Mouse (Mus musculus) neural tube, embryonic 11.5 days (tissue): ENCODE results near the gene Mrpl45. TPM values are rescaled to one million over a fixed set of nuclear protein-coding genes. Genes with fewer than 3 reads are reported as not detected.

Experiments used
- ATAC-seq: fragments of 200-750 bp; cut with Nextera tagmentation; 2 replicates; pipeline ENCODE4 v1.8.0; 2017; ENCODE audit warnings: moderate number of reproducible peaks, mild to moderate bottlenecking, moderate TSS enrichment, moderate library complexity; ENCODE audit not compliant: insufficient read depth, low FRiP score, low TSS enrichment
- DNase-seq: peaks from one replicate; pipeline ENCODE4 v3.0.0-alpha.2; 2015; ENCODE audit warnings: low spot score
- H3K27ac ChIP-seq: fragments of 300-500 bp; sonication (generic); 2 replicates; pipeline ENCODE4 v1.5.1; 2014; ENCODE audit warnings: low read depth, mild to moderate bottlenecking, low read length
- H3K27me3 ChIP-seq: fragments of 300-500 bp; sonication (generic); 2 replicates; pipeline ENCODE4 v1.6.1; 2014; ENCODE audit warnings: mild to moderate bottlenecking, low read length, mixed read lengths; ENCODE audit not compliant: control insufficient read depth, insufficient read depth
- H3K36me3 ChIP-seq: fragments of 300-500 bp; sonication (generic); 2 replicates; pipeline ENCODE4 v1.6.1; 2014; ENCODE audit warnings: mild to moderate bottlenecking, low read length, moderate library complexity, mixed read lengths; ENCODE audit not compliant: control insufficient read depth, insufficient read depth
- H3K4me1 ChIP-seq: fragments of 300-500 bp; sonication (generic); 2 replicates; pipeline ENCODE4 v1.6.1; 2014; ENCODE audit warnings: low read length, mixed read lengths; ENCODE audit not compliant: control insufficient read depth, insufficient read depth
- H3K4me2 ChIP-seq: fragments of 300-500 bp; sonication (generic); 2 replicates; pipeline ENCODE4 v1.6.1; 2014; ENCODE audit warnings: low read depth, mild to moderate bottlenecking, moderate library complexity
- H3K4me3 ChIP-seq: fragments of 300-500 bp; sonication (generic); 2 replicates; pipeline ENCODE4 v1.5.1; 2014; ENCODE audit warnings: low read depth, low read length
- H3K9ac ChIP-seq: fragments of 300-500 bp; sonication (generic); 2 replicates; pipeline ENCODE4 v1.6.1; 2014; ENCODE audit warnings: mild to moderate bottlenecking, low read length
- H3K9me3 ChIP-seq: fragments of 300-500 bp; sonication (generic); 2 replicates; pipeline ENCODE4 v1.6.1; 2016; ENCODE audit warnings: low read length; ENCODE audit not compliant: control insufficient read depth
- WGBS: fragments of 180-500 bp; shearing (Covaris S2); extraction: QIAGEN DNeasy Blood & Tissue Kit; methylation state at CpG from one replicate; pipeline ENCODE4 v1.1.7; 2014; 5-methylcytosine and 5-hydroxymethylcytosine counted together
- polyA plus RNA-seq: library from polyadenylated mRNA; unstranded; fragments of >200 nt; fragmentation: Nextera tagmentation; extraction: Ambion mirVana; gene quantifications from 2 replicates; pipeline ENCODE4 v1.2.1, GENCODE M21; 2014

Gene Mrpl45
- polyA plus RNA-seq, 1 experiment from 2014 or later, result 52.9 TPM

DNA sequence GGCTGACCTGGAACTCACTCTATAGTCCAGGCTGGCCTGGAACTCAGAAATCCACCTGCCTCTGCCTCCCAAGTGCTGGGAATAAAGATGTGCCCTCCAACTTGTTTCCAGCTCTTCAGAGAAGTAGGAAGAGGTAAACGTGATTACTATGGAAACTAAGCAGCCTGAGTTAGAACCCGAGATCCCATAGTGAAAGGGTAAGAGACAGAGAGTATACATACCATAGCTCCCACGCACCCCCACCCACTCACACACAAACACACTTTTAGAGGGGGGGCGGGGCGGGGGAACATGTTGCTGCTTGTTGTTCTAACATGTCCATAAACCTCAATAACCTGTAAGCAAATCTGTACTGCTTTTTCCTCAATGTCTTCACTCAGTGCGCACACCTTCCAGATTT lies 37.1 kb upstream of the Mrpl45 start:
- no peaks in the 10 kb centered on the region for H3K36me3 ChIP-seq
- DNase-seq (no peak), ATAC-seq (no peak)
- H3K9me3 ChIP-seq, result no peaks in the 10 kb centered on the region
- H3K9ac ChIP-seq, result no peak overlapping the region; the same call in 1 of the 2 replicates
- 83% methylated on average over 6 of the region's 6 CpGs for WGBS
- H3K27me3 ChIP-seq, result no peaks in the 10 kb centered on the region
- peak overlapping the region; percentile 89 for H3K4me3 ChIP-seq
- H3K4me2 ChIP-seq, result peak overlapping the region; percentile 72
- peaks cover 8% of the 10 kb centered on the region for H3K4me1 ChIP-seq
- H3K27ac ChIP-seq, result no peak overlapping the region

DNA sequence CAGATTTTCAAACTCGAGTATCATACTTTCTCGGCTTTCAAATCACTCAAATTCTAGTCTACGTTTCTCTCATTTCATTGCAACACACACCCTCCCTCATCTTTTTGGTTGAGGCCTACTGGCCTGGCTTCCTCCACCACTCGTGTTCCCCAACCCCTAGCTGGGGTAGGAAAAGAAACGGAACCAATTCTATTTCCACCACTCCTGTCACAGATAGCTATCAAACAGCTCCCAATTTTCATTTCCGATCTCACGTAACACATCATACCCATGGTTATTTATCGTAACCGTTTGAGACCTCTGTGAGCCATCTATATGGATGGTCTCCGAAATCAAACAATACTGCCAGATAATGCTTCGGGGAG lies 36.5 kb upstream of the Mrpl45 start:
- no peaks in the 10 kb centered on the region for H3K27me3 ChIP-seq
- H3K27ac ChIP-seq, result peak overlapping the region; percentile 94
- DNase-seq (no peak), ATAC-seq (no peak)
- peak overlapping the region; percentile 89 for H3K4me3 ChIP-seq
- H3K36me3 ChIP-seq, result no peaks in the 10 kb centered on the region
- WGBS, result 31% methylated on average over 11 of the region's 11 CpGs
- H3K4me1 ChIP-seq, result peaks cover 8% of the 10 kb centered on the region
- H3K4me2 ChIP-seq, result peak overlapping the region; percentile 72
- peak overlapping the region; percentile 98 for H3K9ac ChIP-seq
- H3K9me3 ChIP-seq, result no peaks in the 10 kb centered on the region

DNA sequence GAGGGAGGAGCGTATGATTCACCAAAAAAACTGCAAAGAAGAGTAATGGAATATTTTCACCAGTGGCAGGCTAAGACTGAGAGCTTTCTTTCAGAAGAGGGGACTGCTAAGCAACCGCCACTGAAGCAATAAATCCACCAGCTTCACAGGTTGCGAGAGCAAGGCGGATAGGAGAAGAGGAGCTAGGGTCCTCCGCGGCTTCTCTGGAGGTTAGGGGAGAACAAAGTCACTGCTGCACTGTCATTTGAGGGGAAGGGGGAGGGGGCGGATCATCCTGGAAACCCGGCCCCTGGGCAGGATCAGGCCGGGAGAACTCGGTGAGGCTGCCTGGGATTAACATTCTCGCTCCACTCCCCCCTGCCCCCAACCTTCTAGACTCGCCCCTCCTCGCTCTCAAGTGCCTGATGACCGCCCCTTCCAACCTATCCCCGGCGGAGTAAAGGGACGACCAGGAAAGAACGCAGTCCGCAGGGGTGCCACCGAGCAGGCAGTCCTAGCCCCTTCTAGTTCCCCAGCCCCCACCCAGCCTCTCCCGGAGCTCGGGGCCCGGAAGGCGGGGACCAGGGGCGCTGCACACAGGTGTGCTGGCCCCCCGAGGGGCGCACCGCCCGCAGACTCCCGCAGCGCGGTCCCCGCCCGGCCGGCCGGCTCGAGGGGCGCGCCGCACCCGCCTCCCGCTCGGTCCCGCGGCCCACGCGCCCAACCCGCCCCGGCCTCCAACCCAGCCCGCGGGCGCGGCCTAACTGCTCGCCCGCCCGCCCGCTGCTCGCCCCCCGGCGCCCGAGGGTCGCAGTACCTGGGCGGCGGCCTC lies 35.9 kb upstream of the Mrpl45 start:
- H3K27me3 ChIP-seq, result no peaks in the 10 kb centered on the region
- H3K9ac ChIP-seq, result peak overlapping the region; percentile 98
- H3K4me1 ChIP-seq, result peaks cover 8% of the 10 kb centered on the region
- H3K4me2 ChIP-seq, result peak overlapping the region; percentile 72
- peak; percentile 81 for DNase-seq
- no peaks in the 10 kb centered on the region for H3K9me3 ChIP-seq
- H3K4me3 ChIP-seq, result peak overlapping the region; percentile 89
- WGBS, result 1% methylated on average over 41 of the region's 64 CpGs
- no peaks in the 10 kb centered on the region for H3K36me3 ChIP-seq
- peak; percentile 83 for ATAC-seq
- peak overlapping the region; percentile 94 for H3K27ac ChIP-seq

DNA sequence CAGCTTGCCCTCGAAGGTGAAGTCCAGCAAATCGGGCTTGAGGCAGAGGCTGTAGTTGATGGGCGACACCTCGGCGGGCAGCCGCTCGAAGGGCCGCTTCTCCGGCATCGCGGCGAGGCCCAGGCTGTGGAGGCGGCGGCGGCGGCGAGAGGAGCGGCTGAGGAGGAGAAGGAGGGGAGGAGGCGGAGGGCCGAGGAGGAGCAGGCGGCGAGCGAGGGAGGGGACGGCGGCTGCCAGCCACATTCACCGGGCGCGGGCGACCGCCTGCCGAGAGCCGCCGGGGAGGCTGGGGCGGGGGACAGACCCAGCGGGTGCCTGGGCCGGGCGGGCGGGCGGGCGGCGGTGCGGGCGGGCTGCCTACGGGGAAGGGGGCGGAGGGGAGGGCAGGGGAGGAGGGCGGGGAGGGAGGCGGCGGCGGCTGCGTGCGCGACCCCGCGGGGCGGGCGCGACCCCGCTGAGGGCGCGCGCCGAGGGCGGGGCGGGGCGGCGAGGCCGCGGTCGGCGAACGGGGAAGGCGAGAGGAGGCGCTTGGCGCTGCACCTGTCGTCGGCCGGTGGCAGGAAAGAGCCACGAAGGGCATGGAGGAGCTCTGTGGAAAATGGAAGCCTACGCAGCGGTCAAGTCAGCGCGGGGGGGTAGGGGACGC lies 35.2 kb upstream of the Mrpl45 start, which contains the start of gene Npepps:
Gene Npepps, minus strand, starts transcription at position 423 of the 646 bp plus-strand sequence.
- Histone ChIP-seq H3K36me3 (no peaks in the 10 kb centered on the region), H3K9ac (peak within 1 kb of the TSS; percentile 98), H3K27ac (peak within 1 kb of the TSS; percentile 94), H3K4me3 (peak within 1 kb of the TSS; percentile 89), H3K27me3 (no peaks in the 10 kb centered on the region), H3K4me1 (peaks cover 8% of the 10 kb centered on the region), H3K4me2 (peak within 1 kb of the TSS; percentile 72), H3K9me3 (no peaks in the 10 kb centered on the region)
- peak; percentile 60 for ATAC-seq
- peak; percentile 81 for DNase-seq
- WGBS, result under 1% methylated on average over 30 of the region's 83 CpGs

DNA sequence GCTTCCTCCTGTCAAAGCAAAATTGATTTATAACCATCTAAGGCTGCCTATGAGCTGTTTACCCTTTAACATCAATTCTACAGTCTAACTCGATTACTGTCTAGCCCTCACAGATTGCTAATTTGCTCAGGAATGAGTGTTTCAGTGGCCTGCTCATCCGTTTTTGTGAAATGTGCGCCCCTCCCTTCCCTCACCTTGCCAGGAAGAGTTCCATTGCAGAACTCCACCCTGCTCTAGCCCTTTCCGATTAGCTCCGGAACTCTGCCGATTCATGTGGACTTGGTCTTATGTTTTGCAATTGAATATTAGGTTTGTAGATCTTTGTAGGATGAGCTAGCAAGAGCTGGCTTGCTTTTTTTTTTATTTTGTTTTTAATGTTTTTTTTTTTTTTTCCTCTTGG lies 33.3 kb upstream of the Mrpl45 start:
- H3K27ac ChIP-seq, result no peak overlapping the region
- H3K27me3 ChIP-seq, result no peaks in the 10 kb centered on the region
- ATAC-seq (no peak), DNase-seq (no peak)
- no peak overlapping the region for H3K4me3 ChIP-seq
- peaks cover 8% of the 10 kb centered on the region for H3K4me1 ChIP-seq
- no peak overlapping the region for H3K9ac ChIP-seq
- no peaks in the 10 kb centered on the region for H3K36me3 ChIP-seq
- no peaks in the 10 kb centered on the region for H3K9me3 ChIP-seq
- H3K4me2 ChIP-seq, result no peak overlapping the region
- 87% methylated on average over 6 of the region's 6 CpGs for WGBS

DNA sequence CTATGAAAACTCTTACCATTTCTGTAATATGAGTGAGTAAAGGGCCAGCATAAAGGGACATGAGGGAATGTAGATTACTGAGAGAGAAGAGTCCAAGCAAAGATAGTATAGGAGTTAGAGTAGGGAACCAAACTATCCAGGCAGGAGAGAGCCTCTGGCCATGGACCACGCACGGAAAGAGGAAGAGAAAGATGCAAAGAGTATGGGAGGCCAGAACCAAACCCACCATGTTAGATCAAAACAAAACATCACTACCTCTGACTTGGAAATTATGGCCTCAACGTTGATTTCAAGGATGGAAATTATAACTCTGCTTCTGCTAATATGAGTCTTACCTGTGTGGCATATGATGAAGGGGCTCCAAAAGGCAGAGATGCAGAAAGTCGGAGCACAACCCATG lies 30.7 kb upstream of the Mrpl45 start:
- Histone ChIP-seq H3K9ac (no peak overlapping the region), H3K9me3 (no peaks in the 10 kb centered on the region), H3K4me2 (no peak overlapping the region), H3K27me3 (no peaks in the 10 kb centered on the region), H3K4me3 (no peak overlapping the region), H3K36me3 (no peaks in the 10 kb centered on the region), H3K27ac (no peak overlapping the region), H3K4me1 (no peaks in the 10 kb centered on the region)
- no peak for DNase-seq
- no peak for ATAC-seq
- 82% methylated on average over 4 of the region's 4 CpGs for WGBS

DNA sequence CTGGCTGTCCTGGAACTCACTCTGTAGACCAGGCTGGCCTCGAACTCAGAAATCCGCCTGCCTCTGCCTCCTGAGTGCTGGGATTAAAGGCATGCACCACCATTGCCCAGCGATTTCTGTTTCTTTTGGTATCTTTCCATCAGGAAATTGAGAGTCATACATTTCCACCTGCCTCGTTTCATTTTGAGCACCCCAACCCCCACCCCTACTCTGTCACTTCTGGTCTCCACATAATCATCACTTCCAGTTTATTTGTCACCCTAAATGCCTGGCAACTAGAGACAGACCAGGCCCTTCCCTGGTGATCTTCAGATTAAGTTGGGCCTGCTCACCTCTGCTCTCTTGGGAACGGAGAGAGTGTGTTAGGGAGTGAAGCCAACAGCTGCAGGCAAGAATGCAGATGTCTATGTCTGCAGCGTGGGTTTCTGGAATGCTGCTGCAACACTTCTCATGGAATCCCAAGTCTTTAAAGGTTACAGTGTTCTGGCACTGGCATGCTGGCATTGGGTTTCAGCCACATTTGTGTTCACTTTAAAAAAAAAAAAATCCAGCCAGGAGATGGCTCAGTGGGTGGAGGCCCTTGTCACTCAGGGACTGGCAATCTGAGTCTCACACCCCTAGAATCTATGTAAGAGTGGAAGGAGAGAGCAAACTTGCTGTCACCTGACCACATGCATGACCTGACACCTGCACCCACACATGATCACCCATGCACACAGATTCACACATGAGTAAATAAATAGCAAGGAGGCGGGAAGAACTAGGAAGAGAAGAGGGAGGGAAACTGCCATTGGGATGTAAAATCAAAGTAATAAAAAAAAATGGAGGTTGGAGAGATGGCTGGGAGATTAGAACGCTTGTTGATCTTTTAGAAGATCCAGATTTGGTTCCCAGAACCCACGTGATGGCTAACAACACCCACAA lies 29.4 kb upstream of the Mrpl45 start:
- ATAC-seq, result no peak
- Histone ChIP-seq H3K4me1 (no peaks in the 10 kb centered on the region), H3K4me3 (no peak overlapping the region), H3K27me3 (no peaks in the 10 kb centered on the region), H3K9ac (no peak overlapping the region), H3K27ac (no peak overlapping the region), H3K9me3 (no peaks in the 10 kb centered on the region), H3K4me2 (no peak overlapping the region), H3K36me3 (no peaks in the 10 kb centered on the region)
- WGBS, result 81% methylated on average over 9 of the region's 9 CpGs
- no peak for DNase-seq

DNA sequence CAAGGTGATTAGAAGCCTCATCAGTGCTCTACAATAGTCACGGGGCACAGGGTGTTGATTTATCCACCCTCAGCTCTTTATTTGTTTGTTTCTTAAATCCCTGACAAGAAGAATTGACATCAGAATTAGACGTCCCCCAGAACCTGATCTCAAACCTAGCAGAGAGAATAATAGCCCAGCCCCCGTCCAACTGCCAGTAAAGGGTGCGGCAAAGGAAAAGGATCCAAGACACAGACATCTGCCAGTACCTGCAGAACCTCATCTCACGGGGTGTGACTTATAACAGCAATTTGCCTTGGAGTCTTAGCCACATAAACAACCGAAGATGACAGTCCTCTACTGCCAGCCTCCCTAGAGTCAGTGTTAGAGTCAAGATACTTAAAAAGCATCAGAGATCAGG lies 28.5 kb upstream of the Mrpl45 start:
- Histone ChIP-seq H3K9ac (no peak overlapping the region), H3K4me1 (no peaks in the 10 kb centered on the region), H3K36me3 (no peaks in the 10 kb centered on the region), H3K27ac (no peak overlapping the region), H3K27me3 (no peaks in the 10 kb centered on the region), H3K4me2 (no peak overlapping the region), H3K4me3 (no peak overlapping the region), H3K9me3 (no peaks in the 10 kb centered on the region)
- DNase-seq (no peak), ATAC-seq (no peak)
- WGBS, result 54% methylated on average over 6 of the region's 6 CpGs
